Mouse (Mus musculus) embryonic facial prominence, embryonic 11.5 days (tissue): ENCODE measurements at regions not wholly inside any gene's neighbourhood (a gene's known extent, or its start where the extent isn't known, plus 50 kb on each side); places are given as distances from the start of the nearest gene placed in this dataset.

Experiments
- ATAC-seq: fragments of 200-750 bp; cut with Nextera tagmentation; replicated peaks from 2 replicates; pipeline ENCODE4 v1.8.0; 2017; ENCODE audit warnings: low read depth; ENCODE audit not compliant: insufficient number of reproducible peaks, low FRiP score, low TSS enrichment
- DNase-seq: peaks from one replicate; pipeline ENCODE4 v3.0.0-alpha.2; 2015; ENCODE audit warnings: low spot score
- H3K27ac ChIP-seq: fragments of 300-500 bp; sonication (generic); replicated peaks from 2 replicates; pipeline ENCODE4 v1.5.1; 2014; ENCODE audit warnings: mild to moderate bottlenecking, low read depth, low read length, control low read depth
- H3K27me3 ChIP-seq: fragments of 300-500 bp; sonication (generic); 2 replicates; pipeline ENCODE4 v1.6.1; 2014; ENCODE audit warnings: mild to moderate bottlenecking, low read length, moderate library complexity, mixed read lengths; ENCODE audit not compliant: control insufficient read depth, insufficient read depth
- H3K36me3 ChIP-seq: fragments of 300-500 bp; sonication (generic); replicated peaks from 2 replicates; pipeline ENCODE4 v1.6.1; 2014; ENCODE audit warnings: low read depth, mild to moderate bottlenecking, low read length, moderate library complexity, mixed read lengths; ENCODE audit not compliant: control insufficient read depth, insufficient read depth
- H3K4me1 ChIP-seq: fragments of 300-500 bp; sonication (generic); 2 replicates; pipeline ENCODE4 v1.6.1; 2014; ENCODE audit warnings: low read length, mixed read lengths; ENCODE audit not compliant: control insufficient read depth, insufficient read depth
- H3K4me2 ChIP-seq: fragments of 300-500 bp; sonication (generic); 2 replicates; pipeline ENCODE4 v1.6.1; 2014; ENCODE audit warnings: low read depth, mild to moderate bottlenecking, control low read depth, low read length, moderate library complexity
- H3K4me3 ChIP-seq: fragments of 300-500 bp; sonication (generic); 2 replicates; pipeline ENCODE4 v1.5.1; 2014; ENCODE audit warnings: low read depth, low read length, control low read depth
- H3K9ac ChIP-seq: fragments of 300-500 bp; sonication (generic); replicated peaks from 2 replicates; pipeline ENCODE4 v1.6.1; 2014; ENCODE audit warnings: mild to moderate bottlenecking, control low read depth, low read length
- H3K9me3 ChIP-seq: fragments of 300-500 bp; sonication (generic); replicated peaks from 2 replicates; pipeline ENCODE4 v1.6.1; 2016; ENCODE audit warnings: mild to moderate bottlenecking, low read length, inconsistent platforms, mixed read lengths; ENCODE audit not compliant: control insufficient read depth
- WGBS: fragments of 180-500 bp; shearing (Covaris S2); extraction: QIAGEN DNeasy Blood & Tissue Kit; methylation state at CpG from one replicate; pipeline ENCODE4 v1.1.7; 2014; 5-methylcytosine and 5-hydroxymethylcytosine counted together

DNA sequence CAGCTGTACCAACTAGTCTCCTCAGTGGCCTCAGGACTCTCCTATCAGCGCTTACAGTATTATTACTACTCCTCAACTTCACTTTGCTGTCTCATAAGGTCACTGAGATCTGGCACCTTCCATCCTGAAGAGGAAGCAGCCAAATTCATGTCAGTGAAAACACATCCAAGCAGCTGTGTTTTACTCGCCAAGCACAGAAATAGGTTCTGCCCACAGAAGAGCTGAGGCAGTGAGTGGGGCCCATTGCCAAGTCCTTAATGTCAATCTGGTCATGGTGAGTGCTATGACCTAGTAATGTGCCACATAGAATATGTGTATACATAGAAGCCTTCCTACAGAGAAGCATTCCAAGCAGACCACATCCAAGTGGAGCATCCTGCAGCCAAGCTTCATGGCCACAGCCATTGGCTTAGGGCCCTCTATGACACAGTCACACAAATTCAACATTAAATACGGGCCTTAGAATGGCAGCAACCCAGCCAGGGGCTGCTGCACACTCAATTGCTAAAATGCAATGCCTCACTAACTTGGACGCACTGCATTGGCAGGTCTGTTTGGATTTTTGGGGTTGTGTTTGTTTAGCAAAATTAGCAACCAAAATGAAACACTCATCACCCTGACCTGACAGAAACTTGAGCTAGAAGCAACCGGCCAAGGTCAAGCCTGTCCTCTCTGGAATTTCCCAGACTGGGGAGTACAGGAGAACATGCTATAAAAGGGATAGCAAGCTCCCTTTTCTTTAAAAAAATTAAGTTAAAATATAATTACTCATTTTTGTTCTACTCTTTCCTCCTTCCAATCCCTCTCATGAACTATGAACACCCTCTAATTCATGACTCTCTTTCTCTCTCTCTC, 195.7 kb upstream of the Vstm2b start:
- Histone ChIP-seq H3K27me3 (no peaks in the 10 kb centered on the region), H3K4me2 (no peak overlapping the region), H3K27ac (no peak overlapping the region), H3K36me3 (no peaks in the 10 kb centered on the region), H3K4me1 (no peaks in the 10 kb centered on the region), H3K9me3 (no peaks in the 10 kb centered on the region), H3K4me3 (no peak overlapping the region), H3K9ac (no peak overlapping the region)
- DNase-seq (no peak), ATAC-seq (no peak)
- WGBS: 76% methylated on average over 5 of the region's 5 CpGs

DNA sequence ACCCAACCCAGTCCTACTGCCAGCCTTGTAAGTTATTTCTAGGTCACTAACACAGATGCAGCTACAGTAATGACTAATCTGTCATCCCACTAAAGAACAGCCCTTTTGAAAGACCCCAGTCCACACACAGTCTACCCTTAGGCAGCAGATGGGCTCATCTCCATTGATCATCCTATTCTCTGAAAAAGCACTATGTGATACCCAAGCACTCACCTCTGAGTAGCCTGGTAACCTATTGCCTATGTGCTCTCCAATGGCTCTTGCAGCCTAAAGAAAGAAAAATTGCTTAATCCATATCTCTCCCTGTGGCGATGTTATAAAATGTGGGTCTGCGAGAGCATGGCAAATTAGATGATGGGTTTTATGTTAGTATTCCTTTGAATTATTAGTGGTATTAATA, 189.9 kb upstream of the Vstm2b start:
- Histone ChIP-seq H3K9me3 (no peaks in the 10 kb centered on the region), H3K27ac (no peak overlapping the region)
- 99% methylated on average over 2 of the region's 2 CpGs for WGBS

DNA sequence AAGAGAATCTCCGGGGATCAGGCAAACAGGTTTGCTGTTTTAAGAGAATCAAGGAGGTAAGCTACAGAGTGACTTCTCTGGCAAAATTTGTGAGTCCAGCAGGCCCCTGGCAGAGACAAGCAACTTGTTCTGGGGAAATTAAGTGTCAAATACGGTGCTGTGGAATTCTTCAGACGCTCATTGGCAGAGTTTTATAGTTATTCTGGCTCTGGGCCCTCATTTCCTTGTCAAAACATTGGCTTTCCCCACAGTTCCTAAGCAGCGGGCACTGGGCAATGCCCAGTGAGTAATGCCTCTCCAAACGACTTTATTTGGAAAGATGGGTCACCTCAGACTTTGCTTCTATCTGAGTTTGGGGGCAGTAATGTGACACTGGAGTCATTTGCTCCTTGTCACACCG, 180.1 kb upstream of the Vstm2b start:
- no peak for ATAC-seq

More for the DNA sequence above, 189.9 kb upstream of the Vstm2b start:
- no peaks in the 10 kb centered on the region for H3K27me3 ChIP-seq
- DNase-seq: no peak
- no peaks in the 10 kb centered on the region for H3K36me3 ChIP-seq
- H3K4me3 ChIP-seq: no peak overlapping the region
- no peaks in the 10 kb centered on the region for H3K4me1 ChIP-seq
- no peak for ATAC-seq
- H3K4me2 ChIP-seq: no peak overlapping the region
- H3K9ac ChIP-seq: no peak overlapping the region

DNA sequence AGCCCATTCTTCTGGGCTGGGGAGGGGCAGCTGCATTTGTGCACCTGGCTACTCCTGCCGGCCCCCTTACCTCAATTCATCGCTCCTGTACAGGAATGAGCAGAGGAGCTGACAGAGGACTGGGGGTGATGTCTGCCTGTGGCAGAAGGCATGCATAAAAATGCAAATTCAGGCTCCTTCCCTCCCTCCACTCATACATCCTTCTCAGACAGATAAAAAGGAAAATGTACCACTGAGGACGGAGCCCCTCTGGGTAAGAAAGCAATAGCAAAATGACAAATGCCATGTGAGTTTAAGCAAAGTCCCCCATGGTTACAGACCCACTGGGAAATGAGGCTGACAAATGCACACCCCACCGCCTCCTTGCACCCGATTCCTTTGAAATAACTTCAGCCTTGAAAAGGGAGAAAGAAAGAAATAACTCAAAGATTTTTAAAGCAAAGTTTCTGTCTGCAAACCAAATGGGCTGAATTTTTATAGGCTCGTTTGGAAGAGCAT, 161.1 kb upstream of the Vstm2b start:
- DNase-seq (no peak), ATAC-seq (no peak)
- no peak overlapping the region for H3K27ac ChIP-seq

More for the DNA sequence above, 180.1 kb upstream of the Vstm2b start:
- no peak overlapping the region for H3K4me2 ChIP-seq
- no peak overlapping the region for H3K27ac ChIP-seq
- no peak overlapping the region for H3K4me3 ChIP-seq
- H3K9ac ChIP-seq: no peak overlapping the region
- no peaks in the 10 kb centered on the region for H3K4me1 ChIP-seq
- no peaks in the 10 kb centered on the region for H3K36me3 ChIP-seq
- 77% methylated on average over 6 of the region's 6 CpGs for WGBS
- DNase-seq: no peak
- H3K9me3 ChIP-seq: no peaks in the 10 kb centered on the region
- H3K27me3 ChIP-seq: no peaks in the 10 kb centered on the region

DNA sequence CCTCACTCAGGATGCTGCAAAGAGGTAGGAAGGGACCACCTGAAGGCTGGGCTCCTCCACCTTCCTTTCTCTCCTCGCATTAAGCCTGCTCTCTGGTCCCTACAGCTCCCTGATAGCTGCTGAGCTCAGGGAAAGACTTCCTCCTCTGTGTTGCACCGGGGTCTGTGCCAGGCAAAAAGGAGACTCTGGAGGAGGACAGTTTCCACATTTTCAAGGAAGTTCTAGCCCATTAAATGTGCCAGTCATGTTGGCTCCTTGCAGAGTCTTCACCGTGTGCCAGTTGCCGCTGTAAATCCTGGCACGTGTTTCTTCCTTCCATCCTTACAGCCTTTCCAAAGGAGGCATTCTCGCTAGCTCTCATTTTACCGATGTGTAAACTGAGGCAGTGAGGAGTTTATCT, 160.6 kb upstream of the Vstm2b start:
- DNase-seq: no peak

More for the DNA sequence above, 161.1 kb upstream of the Vstm2b start:
- H3K4me1 ChIP-seq: no peaks in the 10 kb centered on the region
- no peak overlapping the region for H3K4me2 ChIP-seq
- H3K27me3 ChIP-seq: no peaks in the 10 kb centered on the region
- 71% methylated on average over 6 of the region's 6 CpGs for WGBS
- H3K36me3 ChIP-seq: no peaks in the 10 kb centered on the region
- no peak overlapping the region for H3K9ac ChIP-seq
- no peaks in the 10 kb centered on the region for H3K9me3 ChIP-seq
- H3K4me3 ChIP-seq: no peak overlapping the region

DNA sequence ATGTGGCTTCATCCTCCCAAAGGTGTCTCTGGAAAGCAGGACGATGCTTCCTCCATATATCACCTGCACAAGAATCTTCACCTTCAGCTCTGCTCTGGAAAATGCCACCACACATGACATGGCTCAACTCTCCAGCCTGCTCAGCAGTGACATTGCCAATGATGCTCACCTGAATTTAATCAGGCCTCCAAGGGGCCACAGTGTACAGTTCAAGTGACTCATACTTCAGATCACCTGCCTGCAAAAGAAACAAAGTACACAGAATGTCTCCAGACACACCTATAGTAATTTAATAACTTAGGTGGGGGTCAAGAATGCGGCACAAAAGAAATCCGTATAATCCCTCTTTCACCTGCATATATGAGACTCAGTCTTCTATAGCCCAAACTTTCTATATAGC, 160.0 kb upstream of the Vstm2b start:
- DNase-seq (no peak), ATAC-seq (no peak)
- Histone ChIP-seq H3K4me2 (no peak overlapping the region), H3K4me1 (no peaks in the 10 kb centered on the region), H3K36me3 (no peaks in the 10 kb centered on the region), H3K27me3 (no peaks in the 10 kb centered on the region), H3K9me3 (no peaks in the 10 kb centered on the region), H3K4me3 (no peak overlapping the region), H3K27ac (no peak overlapping the region), H3K9ac (no peak overlapping the region)
- WGBS: 95% methylated on average over 3 of the region's 3 CpGs

More for the DNA sequence above, 160.6 kb upstream of the Vstm2b start:
- no peaks in the 10 kb centered on the region for H3K4me1 ChIP-seq
- no peak overlapping the region for H3K9ac ChIP-seq
- H3K4me2 ChIP-seq: no peak overlapping the region
- H3K4me3 ChIP-seq: no peak overlapping the region
- ATAC-seq: no peak
- no peaks in the 10 kb centered on the region for H3K36me3 ChIP-seq
- WGBS: 79% methylated on average over 7 of the region's 7 CpGs
- H3K27me3 ChIP-seq: no peaks in the 10 kb centered on the region
- H3K27ac ChIP-seq: no peak overlapping the region
- no peaks in the 10 kb centered on the region for H3K9me3 ChIP-seq

DNA sequence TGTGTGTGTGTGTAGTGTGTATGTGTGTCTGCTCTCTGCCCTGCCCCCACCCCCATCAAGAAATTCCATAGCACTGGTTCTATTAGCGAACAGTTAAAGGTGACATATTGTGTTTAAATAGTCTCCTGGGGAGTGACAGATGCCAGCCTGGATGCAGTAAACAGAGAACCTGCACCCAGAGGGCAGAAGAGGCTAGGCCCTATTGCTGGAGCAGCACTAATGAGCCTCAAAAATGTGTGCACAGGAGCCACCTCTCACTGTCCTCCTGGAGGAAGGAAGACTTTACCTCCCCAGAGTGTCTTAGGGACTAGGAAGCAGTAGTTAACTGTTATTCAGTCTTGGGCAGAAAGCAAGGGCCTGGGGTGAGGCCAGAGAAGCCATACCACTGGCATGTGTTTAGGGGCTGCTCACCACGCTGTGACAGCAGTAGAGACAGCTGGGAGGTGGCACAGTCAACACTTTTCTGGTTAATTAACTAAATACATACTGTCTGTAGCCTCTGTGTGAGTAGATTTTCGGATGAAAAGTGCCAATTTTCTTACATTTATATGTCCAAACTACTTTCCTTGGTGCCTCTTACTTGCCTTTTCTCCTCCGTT, 155.5 kb upstream of the Vstm2b start:
- Histone ChIP-seq H3K36me3 (no peaks in the 10 kb centered on the region), H3K4me3 (no peak overlapping the region), H3K27me3 (no peaks in the 10 kb centered on the region), H3K4me2 (no peak overlapping the region), H3K27ac (no peak overlapping the region), H3K9ac (no peak overlapping the region), H3K9me3 (no peaks in the 10 kb centered on the region), H3K4me1 (no peaks in the 10 kb centered on the region)
- no peak for DNase-seq
- no peak for ATAC-seq
- 58% methylated on average over 4 of the region's 4 CpGs for WGBS

DNA sequence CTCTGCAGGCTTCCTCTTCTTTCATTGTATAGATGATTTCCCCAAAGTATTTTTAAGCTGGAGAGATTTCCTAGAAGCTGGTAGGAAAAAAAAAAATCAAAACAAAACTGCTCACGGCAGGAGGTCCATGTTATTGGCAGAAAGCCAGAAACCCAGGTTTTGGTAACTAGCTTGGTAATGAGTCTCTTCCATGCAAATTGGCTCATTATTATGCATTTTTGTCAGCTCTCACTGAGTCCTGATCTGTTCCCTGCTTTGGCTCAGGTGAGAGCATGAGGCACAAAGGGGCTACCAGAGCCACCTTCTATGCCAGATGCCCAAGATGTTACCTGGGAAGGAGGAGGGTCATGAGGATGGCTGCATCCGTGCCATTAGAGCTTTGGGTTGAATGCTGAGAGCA, 146.3 kb upstream of the Vstm2b start:
- Histone ChIP-seq H3K36me3 (no peaks in the 10 kb centered on the region), H3K4me1 (no peaks in the 10 kb centered on the region), H3K27me3 (no peaks in the 10 kb centered on the region), H3K9me3 (no peaks in the 10 kb centered on the region), H3K4me2 (no peak overlapping the region), H3K27ac (no peak overlapping the region), H3K9ac (no peak overlapping the region), H3K4me3 (no peak overlapping the region)
- no peak for DNase-seq
- 61% methylated on average over 2 of the region's 2 CpGs for WGBS
- no peak for ATAC-seq
